Mouse (Mus musculus): Measurements from ENCODE around the gene Gstm3. TPM values are rescaled to one million over a fixed set of nuclear protein-coding genes. Genes with fewer than 3 reads are reported as not detected.

Gene Gstm3
- total and polyA plus RNA-seq, 3 experiments, result 0.08 TPM; not detected in 2

DNA sequence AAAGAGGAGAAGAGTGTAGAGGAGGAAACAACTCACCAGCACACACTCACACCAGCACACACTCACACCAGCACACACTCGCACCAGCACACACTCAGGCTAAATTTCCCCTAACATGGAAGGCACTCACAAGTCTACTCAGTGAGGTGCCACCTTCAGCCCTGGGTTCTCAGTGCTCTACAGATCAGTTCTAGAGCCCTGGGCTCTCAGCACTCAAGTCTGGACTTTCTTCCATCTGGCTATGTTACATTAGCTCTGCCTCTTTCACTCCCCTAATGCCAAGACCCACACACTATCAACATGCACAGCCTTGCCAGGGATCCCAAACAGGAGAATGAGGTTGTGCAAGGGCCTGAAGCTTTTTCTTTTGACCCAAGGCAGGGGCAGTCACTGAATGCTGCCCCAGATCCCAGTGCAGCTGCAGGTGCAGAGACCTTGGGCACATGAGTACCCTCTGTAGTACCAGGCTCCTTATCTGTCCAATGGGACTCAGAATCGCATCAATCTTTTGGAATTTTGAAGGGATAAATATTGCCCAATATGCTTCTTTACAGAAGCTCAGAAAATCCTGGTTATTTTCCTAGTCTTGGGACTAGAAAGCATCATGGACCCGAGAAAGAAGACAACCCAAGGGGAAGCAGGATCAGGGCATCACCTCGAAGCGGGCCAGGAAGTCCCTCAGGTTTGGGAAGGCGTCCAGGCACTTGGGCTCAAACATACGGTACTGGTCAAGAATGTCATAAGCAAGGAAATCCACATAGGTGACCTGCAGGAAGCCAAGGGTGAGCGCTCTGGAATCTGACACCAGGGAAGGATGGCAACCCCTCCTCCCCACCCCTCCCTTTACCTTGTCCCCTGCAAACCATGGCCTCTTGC lies 45.3 kb upstream of the Gstm3 start:
- 65% methylated on average over 8 of the region's 8 CpGs for WGBS
- Histone ChIP-seq H3K27ac (peak overlapping the region; percentile 81), H3K27me3 (ENCODE audit: control insufficient read depth, insufficient read depth, low read length) (no peaks in the 10 kb centered on the region), H3K4me3 (no peak overlapping the region), H3K4me1 (ENCODE audit: control insufficient read depth, insufficient read depth, low read length) (peaks cover 21% of the 10 kb centered on the region), H3K36me3 (ENCODE audit: control insufficient read depth, insufficient read depth, low read length) (peaks cover 12% of the 10 kb centered on the region; the same call in 1 of the 2 replicates), H3K9ac (ENCODE audit: low read depth, low read length) (peak overlapping the region; percentile 9; the same call in 1 of the 2 replicates), H3K79me2 (replicated peaks; ENCODE audit: control insufficient read depth, insufficient read depth, low read length) (no peaks in the 10 kb centered on the region)
- DNase-seq, result peak; percentile 37 to 42
- TF ChIP-seq POLR2A (IDR thresholded peaks at IDR 0.05; ENCODE audit: insufficient read depth, low read depth, low read length) (no peak), EP300 (IDR thresholded peaks at IDR 0.05; ENCODE audit: insufficient read depth, low read depth, low read length) (no peak), CTCF (IDR thresholded peaks at IDR 0.05) (no peak)
- intact Hi-C loops (cut with DNase I), result loop anchor here (10.0 kb wide), 1 partner anchor 250 kb away; the partner anchor contains the start of gene Csf1

DNA sequence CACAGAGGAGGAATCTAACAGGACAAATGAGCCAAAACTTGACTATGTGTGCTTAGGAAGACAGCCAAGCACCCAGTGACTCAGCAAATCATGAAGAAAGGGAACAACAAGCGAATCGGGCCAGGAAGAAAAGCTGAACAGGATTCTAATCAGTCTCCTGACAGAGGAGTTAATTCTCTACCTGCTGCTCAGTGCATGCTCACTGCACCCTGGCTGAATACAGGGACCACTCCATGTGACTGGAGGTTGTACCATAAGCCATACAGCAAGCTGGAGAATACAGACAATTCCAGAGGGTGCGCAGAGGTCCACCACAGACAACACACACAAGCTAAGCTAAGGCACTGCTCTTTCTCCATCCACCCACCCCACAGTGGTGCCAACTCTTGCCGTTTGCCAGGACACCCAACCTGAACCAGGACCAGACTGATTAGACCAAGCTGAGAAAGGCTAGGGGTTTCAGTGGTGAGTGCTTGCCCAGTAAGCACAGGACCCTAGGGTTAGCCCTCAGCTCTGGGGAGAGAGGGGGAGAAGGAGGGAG lies 44.3 kb upstream of the Gstm3 start:
- Histone ChIP-seq H3K4me1 (ENCODE audit: control insufficient read depth, insufficient read depth, low read length) (peaks cover 17% of the 10 kb centered on the region), H3K9ac (ENCODE audit: low read depth, low read length) (peak overlapping the region; percentile 43; the same call in 1 of the 2 replicates), H3K27ac (peak overlapping the region; percentile 81), H3K4me3 (peak overlapping the region; percentile 23; the same call in 1 of the 2 replicates), H3K27me3 (ENCODE audit: control insufficient read depth, insufficient read depth, low read length) (no peaks in the 10 kb centered on the region), H3K79me2 (replicated peaks; ENCODE audit: control insufficient read depth, insufficient read depth, low read length) (no peaks in the 10 kb centered on the region), H3K36me3 (ENCODE audit: control insufficient read depth, insufficient read depth, low read length) (peaks cover 12% of the 10 kb centered on the region; the same call in 1 of the 2 replicates)
- no peak for TF ChIP-seq EP300 (IDR thresholded peaks at IDR 0.05; ENCODE audit: insufficient read depth, low read depth, low read length)
- peak; percentile 47; the same call in 1 of the 2 replicates for TF ChIP-seq POLR2A (IDR thresholded peaks at IDR 0.05; ENCODE audit: insufficient read depth, low read depth, low read length)
- peak; percentile 70 to 82 for DNase-seq
- intact Hi-C loops (cut with DNase I), result loop anchor here (10.0 kb wide), 1 partner anchor 249 kb away; the partner anchor contains the start of gene Csf1
- WGBS, result 37% methylated on average over 4 of the region's 4 CpGs

DNA sequence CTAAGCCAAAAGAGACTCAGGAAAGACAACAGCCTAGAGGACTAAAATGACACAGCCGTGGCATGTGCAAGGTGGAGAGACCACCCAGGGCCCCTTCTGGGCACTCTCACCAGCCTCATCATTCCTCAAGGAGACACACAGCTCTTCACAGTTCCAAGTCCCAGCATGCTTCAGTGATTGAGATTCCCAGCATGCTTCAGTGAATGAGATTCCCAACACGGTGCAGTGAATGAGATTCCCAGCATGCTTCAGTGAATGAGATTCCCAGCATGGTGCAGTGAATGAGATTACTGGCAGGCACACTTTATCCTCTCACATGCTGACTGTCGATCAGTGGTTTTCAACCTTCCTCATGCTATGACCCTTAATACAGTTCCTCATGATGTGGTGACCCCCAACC lies 42.5 kb upstream of the Gstm3 start:
- Histone ChIP-seq H3K36me3 (ENCODE audit: control insufficient read depth, insufficient read depth, low read length) (peaks cover 12% of the 10 kb centered on the region; the same call in 1 of the 2 replicates), H3K4me3 (no peak overlapping the region), H3K79me2 (replicated peaks; ENCODE audit: control insufficient read depth, insufficient read depth, low read length) (no peaks in the 10 kb centered on the region), H3K27ac (no peak overlapping the region), H3K27me3 (ENCODE audit: control insufficient read depth, insufficient read depth, low read length) (no peaks in the 10 kb centered on the region), H3K4me1 (ENCODE audit: control insufficient read depth, insufficient read depth, low read length) (peaks cover 17% of the 10 kb centered on the region), H3K9ac (ENCODE audit: low read depth, low read length) (no peak overlapping the region)
- no peak for DNase-seq
- intact Hi-C loops (cut with DNase I), result loop anchor here (10.0 kb wide), 1 partner anchor 247 kb away; the partner anchor contains the start of gene Csf1
- TF ChIP-seq POLR2A (IDR thresholded peaks at IDR 0.05; ENCODE audit: insufficient read depth, low read depth, low read length) (no peak; the same call in 1 of the 2 replicates), EP300 (IDR thresholded peaks at IDR 0.05; ENCODE audit: insufficient read depth, low read depth, low read length) (no peak), CTCF (IDR thresholded peaks at IDR 0.05) (no peak)
- WGBS, result 60% methylated on average over 3 of the region's 3 CpGs

DNA sequence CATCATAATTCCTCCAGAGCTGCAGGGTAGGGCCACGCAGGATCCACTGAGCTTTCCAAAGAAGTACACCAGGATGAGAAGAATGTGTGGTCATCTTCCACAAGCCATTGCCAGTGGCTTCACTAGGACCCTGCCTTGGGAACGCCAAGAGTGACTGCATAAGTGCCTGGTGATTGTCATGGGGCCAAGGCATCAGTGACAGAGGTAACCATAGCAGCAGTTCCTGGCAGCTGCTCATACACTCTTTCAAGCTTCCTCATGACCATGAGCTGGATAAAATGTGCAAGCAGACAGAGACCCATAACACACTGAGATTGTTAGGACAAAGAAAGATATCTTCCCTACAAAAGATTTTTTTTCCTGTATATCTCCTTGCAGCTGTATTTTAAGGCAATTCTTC lies 41.2 kb upstream of the Gstm3 start:
- intact Hi-C loops (cut with DNase I), result loop anchor here (10.0 kb wide), 1 partner anchor 245 kb away; the partner anchor contains the start of gene Csf1
- Histone ChIP-seq H3K4me1 (ENCODE audit: control insufficient read depth, insufficient read depth, low read length) (peaks cover 17% of the 10 kb centered on the region), H3K79me2 (replicated peaks; ENCODE audit: control insufficient read depth, insufficient read depth, low read length) (no peaks in the 10 kb centered on the region), H3K36me3 (ENCODE audit: control insufficient read depth, insufficient read depth, low read length) (peaks cover 5% of the 10 kb centered on the region; the same call in 1 of the 2 replicates), H3K4me3 (no peak overlapping the region), H3K9ac (ENCODE audit: low read depth, low read length) (no peak overlapping the region), H3K27me3 (ENCODE audit: control insufficient read depth, insufficient read depth, low read length) (no peaks in the 10 kb centered on the region), H3K27ac (no peak overlapping the region; the same call in 1 of the 2 replicates)
- DNase-seq, result peak; percentile 43 to 67
- 39% methylated on average over 2 of the region's 2 CpGs for WGBS
- TF ChIP-seq EP300 (IDR thresholded peaks at IDR 0.05; ENCODE audit: insufficient read depth, low read depth, low read length), result 0 out of 2 replicates have a peak, but pooled peaks have one; percentile 33
- no peak for TF ChIP-seq POLR2A (IDR thresholded peaks at IDR 0.05; ENCODE audit: insufficient read depth, low read depth, low read length)

DNA sequence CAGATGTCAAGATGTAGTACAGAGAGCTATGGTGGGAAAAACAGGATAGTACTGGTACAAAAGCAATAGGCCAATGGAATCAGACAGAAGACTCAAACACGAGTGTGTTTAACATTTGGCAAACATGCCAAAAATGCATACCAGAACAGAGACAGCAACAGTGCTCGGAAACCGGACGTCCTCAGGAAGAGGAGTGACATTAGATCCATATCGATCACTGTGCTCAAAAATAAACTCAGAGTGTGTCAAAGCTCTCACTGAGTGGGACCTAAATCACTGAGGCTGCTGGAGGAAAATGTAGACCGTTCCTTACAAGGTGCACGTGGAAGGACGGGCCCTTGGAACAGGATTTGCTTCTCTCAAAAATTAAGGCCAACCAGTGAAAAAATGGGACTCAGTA lies 32.9 kb upstream of the Gstm3 start:
- Histone ChIP-seq H3K4me3 (no peak overlapping the region), H3K9ac (ENCODE audit: low read depth, low read length) (no peak overlapping the region), H3K4me1 (ENCODE audit: control insufficient read depth, insufficient read depth, low read length) (peaks cover 4% of the 10 kb centered on the region), H3K27ac (peak overlapping the region; percentile 50), H3K36me3 (ENCODE audit: control insufficient read depth, insufficient read depth, low read length) (peaks cover 2% of the 10 kb centered on the region; the same call in 1 of the 2 replicates), H3K79me2 (replicated peaks; ENCODE audit: control insufficient read depth, insufficient read depth, low read length) (no peaks in the 10 kb centered on the region), H3K27me3 (ENCODE audit: control insufficient read depth, insufficient read depth, low read length) (no peaks in the 10 kb centered on the region)
- no peak for DNase-seq
- 37% methylated on average over 8 of the region's 8 CpGs for WGBS
- intact Hi-C loops (cut with DNase I), result no loop called here
- TF ChIP-seq EP300 (IDR thresholded peaks at IDR 0.05; ENCODE audit: insufficient read depth, low read depth, low read length) (0 out of 2 replicates have a peak, but pooled peaks have one; percentile 19), CTCF (IDR thresholded peaks at IDR 0.05) (no peak), POLR2A (IDR thresholded peaks at IDR 0.05; ENCODE audit: insufficient read depth, low read depth, low read length) (peak; percentile 62; the same call in 1 of the 2 replicates)

Measured in heart, adult 2 months (tissue).